Mouse (Mus musculus) MEL (cell line): ENCODE data around the gene Actl11. TPM values are rescaled to one million over a fixed set of nuclear protein-coding genes. Genes with fewer than 3 reads are reported as not detected.

Source experiments
- DNase-seq: peaks from one replicate; pipeline ENCODE4 v3.0.0; 2011; ENCODE audit warnings: low read depth, low spot score
- H3K27ac ChIP-seq: 2 replicates; pipeline ENCODE4 v1.5.1; 2012; ENCODE audit warnings: low read depth, mild to moderate bottlenecking, control low read depth, low read length, moderate library complexity; ENCODE audit not compliant: control insufficient read depth
- H3K27me3 ChIP-seq, 2 experiments: fragments of 150-350 bp in 1 of 2; sonication (generic) in 1 of 2; 2 replicates each; pipeline ENCODE4 v1.6.1; 2012; ENCODE audit warnings: low read length in 2 of 2, mild to moderate bottlenecking in 2 of 2, improper control_type of control experiment in 1 of 2, moderate library complexity in 1 of 2; ENCODE audit not compliant: insufficient read depth in 2 of 2, control insufficient read depth in 1 of 2
- H3K36me3 ChIP-seq, 2 experiments: 2 replicates each; pipeline ENCODE4 v1.6.1; 2012 to 2014; ENCODE audit warnings: low read length in 2 of 2, improper control_type of control experiment in 1 of 2, inconsistent platforms in 1 of 2, mild to moderate bottlenecking in 1 of 2; ENCODE audit not compliant: insufficient read depth in 2 of 2, control insufficient read depth in 1 of 2
- H3K4me1 ChIP-seq, 2 experiments: fragments of 150-350 bp in 1 of 2; sonication (generic) in 1 of 2; 2 replicates each; pipeline ENCODE4 v1.6.1; 2012; ENCODE audit warnings: low read length in 2 of 2, improper control_type of control experiment in 1 of 2, mild to moderate bottlenecking in 1 of 2; ENCODE audit not compliant: insufficient read depth in 2 of 2, control insufficient read depth in 1 of 2
- H3K4me3 ChIP-seq, 2 experiments: fragments of 150-350 bp in 1 of 2; sonication (generic) in 1 of 2; 2 replicates each; pipeline ENCODE4 v1.5.1; 2012; ENCODE audit warnings: low read depth in 2 of 2, low read length in 2 of 2, mild to moderate bottlenecking in 2 of 2, moderate library complexity in 2 of 2, control low read depth in 1 of 2, improper control_type of control experiment in 1 of 2; ENCODE audit not compliant: control insufficient read depth in 1 of 2, insufficient read depth in 1 of 2
- H3K79me2 ChIP-seq: 2 replicates; pipeline ENCODE4 v1.6.1; 2012; ENCODE audit warnings: mild to moderate bottlenecking, low read length, moderate library complexity; ENCODE audit not compliant: control insufficient read depth, poor library complexity, insufficient read depth
- H3K9ac ChIP-seq: 2 replicates; pipeline ENCODE4 v1.6.1; 2012; ENCODE audit warnings: low read depth, mild to moderate bottlenecking, control low read depth, low read length, moderate library complexity; ENCODE audit not compliant: control insufficient read depth, poor library complexity, severe bottlenecking
- H3K9me3 ChIP-seq: fragments of 150-350 bp; sonication (generic); replicated peaks from 2 replicates; pipeline ENCODE4 v1.6.1; 2012; ENCODE audit warnings: mild to moderate bottlenecking, low read length, improper control_type of control experiment, moderate library complexity; ENCODE audit not compliant: insufficient read depth
- CHD1 ChIP-seq: IDR thresholded peaks from 2 replicates; pipeline ENCODE4 v1.6.1; 2012; ENCODE audit warnings: low read depth, mild to moderate bottlenecking, inconsistent platforms, low read length, improper control_type of control experiment
- CTCF ChIP-seq, 3 experiments: IDR thresholded peaks in 2 of 3; conservative IDR thresholded peaks in 1 of 3; 2 replicates each; pipeline ENCODE4 v1.5.1; 2011 to 2012; ENCODE audit warnings: low read length in 3 of 3, low read depth in 2 of 3, mild to moderate bottlenecking in 2 of 3, improper control_type of control experiment in 1 of 3, inconsistent platforms in 1 of 3, mixed read lengths in 1 of 3, moderate library complexity in 1 of 3; ENCODE audit not compliant: control insufficient read depth in 1 of 3, insufficient read depth in 1 of 3, poor library complexity in 1 of 3, severe bottlenecking in 1 of 3
- ETS1 ChIP-seq: IDR thresholded peaks from 2 replicates; pipeline ENCODE4 v1.6.1; 2012; ENCODE audit warnings: low read depth, mild to moderate bottlenecking, inconsistent platforms, low read length, improper control_type of control experiment, moderate library complexity
- GABPA ChIP-seq: IDR thresholded peaks from 2 replicates; pipeline ENCODE4 v1.6.1; 2012; ENCODE audit warnings: low read depth, mild to moderate bottlenecking, inconsistent platforms, low read length, improper control_type of control experiment, moderate library complexity
- HCFC1 ChIP-seq: IDR thresholded peaks from 2 replicates; pipeline ENCODE4 v1.6.1; 2012; ENCODE audit warnings: low read depth, mild to moderate bottlenecking, inconsistent platforms, low read length, improper control_type of control experiment, moderate library complexity
- JUND ChIP-seq: IDR thresholded peaks from 2 replicates; pipeline ENCODE4 v1.6.1; 2011; ENCODE audit warnings: low read depth, mild to moderate bottlenecking, improper control_type of control experiment, low read length
- KAT2A ChIP-seq: conservative IDR thresholded peaks from 2 replicates; pipeline ENCODE4 v1.6.1; 2012; ENCODE audit warnings: low read depth, low read length, improper control_type of control experiment, inconsistent platforms
- MAZ ChIP-seq: IDR thresholded peaks from 2 replicates; pipeline ENCODE4 v1.6.1; 2012; ENCODE audit warnings: low read depth, mild to moderate bottlenecking, inconsistent platforms, low read length, improper control_type of control experiment
- MXI1 ChIP-seq: IDR thresholded peaks from 2 replicates; pipeline ENCODE4 v1.6.1; 2011; ENCODE audit warnings: mild to moderate bottlenecking, low read depth, low read length, improper control_type of control experiment
- MYC ChIP-seq: IDR thresholded peaks from 2 replicates; pipeline ENCODE4 v1.6.1; 2011; ENCODE audit warnings: low read depth, mild to moderate bottlenecking, low read length, improper control_type of control experiment, moderate library complexity
- NELFE ChIP-seq: IDR thresholded peaks from 2 replicates; pipeline ENCODE4 v1.6.1; 2011; ENCODE audit warnings: low read depth, low read length, improper control_type of control experiment
- POLR2AphosphoS2 ChIP-seq: IDR thresholded peaks from 2 replicates; pipeline ENCODE4 v1.6.1; 2011; ENCODE audit warnings: low read length, improper control_type of control experiment
- POLR2AphosphoS5 ChIP-seq: IDR thresholded peaks from 2 replicates; pipeline ENCODE4 v1.6.1; 2012; ENCODE audit warnings: low read depth, borderline replicate concordance, mild to moderate bottlenecking, inconsistent platforms, low read length, moderate library complexity, mixed read lengths
- RCOR1 ChIP-seq: IDR thresholded peaks from 2 replicates; pipeline ENCODE4 v1.6.1; 2012; ENCODE audit warnings: low read depth, mild to moderate bottlenecking, inconsistent platforms, low read length, improper control_type of control experiment
- SIN3A ChIP-seq: IDR thresholded peaks from 2 replicates; pipeline ENCODE4 v1.6.1; 2012; ENCODE audit warnings: low read length, improper control_type of control experiment, inconsistent platforms
- SMC3 ChIP-seq: IDR thresholded peaks from 2 replicates; pipeline ENCODE4 v1.6.1; 2011; ENCODE audit warnings: low read depth, low read length, improper control_type of control experiment
- TAL1 ChIP-seq: IDR thresholded peaks from 2 replicates; pipeline ENCODE4 v1.6.1; 2012; ENCODE audit warnings: mild to moderate bottlenecking, inconsistent platforms, low read length, moderate library complexity, mixed read lengths
- TBP ChIP-seq: IDR thresholded peaks from 2 replicates; pipeline ENCODE4 v1.8.0; 2011; ENCODE audit warnings: low read depth, low read length, improper control_type of control experiment
- TCF12 ChIP-seq: IDR thresholded peaks from 2 replicates; pipeline ENCODE4 v1.6.1; 2014; ENCODE audit warnings: low read depth, mild to moderate bottlenecking, inconsistent platforms, low read length, improper control_type of control experiment, moderate library complexity
- UBTF ChIP-seq: IDR thresholded peaks from 2 replicates; pipeline ENCODE4 v1.6.1; 2012; ENCODE audit warnings: low read depth, mild to moderate bottlenecking, inconsistent platforms, low read length, improper control_type of control experiment, moderate library complexity, borderline replicate concordance; ENCODE audit not compliant: insufficient read depth
- ZC3H11A ChIP-seq: IDR thresholded peaks from 2 replicates; pipeline ENCODE4 v1.6.1; 2012; ENCODE audit warnings: low read depth, mild to moderate bottlenecking, inconsistent platforms, low read length, improper control_type of control experiment
- ZNF384 ChIP-seq: IDR thresholded peaks from 2 replicates; pipeline ENCODE4 v1.6.1; 2012; ENCODE audit warnings: low read depth, mild to moderate bottlenecking, inconsistent platforms, low read length, improper control_type of control experiment
- polyA plus RNA-seq, 2 experiments: library from polyadenylated mRNA; stranded (reverse) in 1 of 2; unstranded in 1 of 2; fragments of >175 nt in 1 of 2; fragments of >200 nt in 1 of 2; gene quantifications; 2 replicates each; pipeline versions ENCODE4 v1.2.1 to v1.2.4; 2012; ENCODE audit warnings: low replicate concordance in 2 of 2, low read depth in 1 of 2; ENCODE audit not compliant: insufficient read length in 2 of 2, insufficient read depth in 1 of 2, missing spikeins in 1 of 2
- total RNA-seq: library from RNA; depleted of rRNA; stranded (reverse); fragments of 300-350 nt; gene quantifications from 2 replicates; pipeline ENCODE4 v1.2.3, GENCODE M21; 2012

The Actl11 gene
- total and polyA plus RNA-seq, 3 experiments, result not detected

DNA sequence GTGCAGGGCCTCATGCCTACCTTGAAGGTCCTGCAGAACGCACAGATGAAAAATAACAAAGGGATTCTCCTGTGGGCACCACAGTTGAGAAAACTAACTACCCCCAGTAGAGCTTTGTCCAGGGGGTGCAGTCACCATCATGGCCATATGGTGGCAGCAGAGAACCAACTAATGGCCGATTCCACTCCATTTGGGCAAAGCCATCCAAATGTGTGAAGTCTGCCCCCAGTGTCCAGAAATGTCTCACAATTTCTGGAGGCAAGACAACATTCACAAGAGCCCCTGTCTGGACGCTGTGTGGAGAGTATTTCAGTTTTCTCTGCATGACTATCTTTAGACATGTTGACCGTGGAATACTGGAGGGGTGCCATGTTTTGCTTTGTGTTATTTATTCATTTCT is 23.5 kb upstream of the Actl11 start:
- peak; percentile 92 for DNase-seq
- no peaks in the 10 kb centered on the region for H3K27me3 ChIP-seq
- no peak overlapping the region for H3K9ac ChIP-seq
- no peak overlapping the region for H3K4me3 ChIP-seq
- H3K4me1 ChIP-seq, result peaks cover 5 to 30% of the 10 kb centered on the region in 2 experiments
- no peaks in the 10 kb centered on the region for H3K9me3 ChIP-seq
- H3K79me2 ChIP-seq, result no peaks in the 10 kb centered on the region; the same call in 1 of the 2 replicates
- H3K36me3 ChIP-seq, result peaks cover 0 to 20% of the 10 kb centered on the region in 2 experiments; a peak in 2 of 4 replicates
- no peak overlapping the region for H3K27ac ChIP-seq
- TF ChIP-seq SMC3, result peak; percentile 94
- TF ChIP-seq MYC, result no peak
- TF ChIP-seq TCF12, result no peak
- TF ChIP-seq MXI1, result peak; percentile 42; the same call in 1 of the 2 replicates
- no peak for TF ChIP-seq RCOR1
- TF ChIP-seq ZNF384, result no peak
- no peak for TF ChIP-seq TAL1
- no peak for TF ChIP-seq JUND
- TF ChIP-seq ETS1, result no peak
- no peak for TF ChIP-seq NELFE
- TF ChIP-seq CHD1, result no peak
- TF ChIP-seq MAZ, result 0 out of 2 replicates have a peak, but pooled peaks have one; percentile 44
- TF ChIP-seq ZC3H11A, result peak; percentile 93
- peak; percentile 90 to 100 (median 96); a peak in 5 of 6 replicates for TF ChIP-seq CTCF (IDR thresholded peaks at IDR 0.05 in 2 of 3, conservative IDR thresholded peaks at IDR 0.05 in 1 of 3; ENCODE audit: control insufficient read depth in 1 of 3, insufficient read depth in 1 of 3, low read depth in 2 of 3, low read length in 3 of 3, poor library complexity in 1 of 3, severe bottlenecking in 1 of 3)
- no peak for TF ChIP-seq KAT2A
- peak; percentile 55; the same call in 1 of the 2 replicates for TF ChIP-seq TBP
- TF ChIP-seq GABPA, result no peak
- TF ChIP-seq POLR2AphosphoS5, result no peak
- no peak for TF ChIP-seq UBTF
- no peak for TF ChIP-seq POLR2AphosphoS2
- peak; percentile 74 for TF ChIP-seq SIN3A
- no peak for TF ChIP-seq HCFC1
- TF ChIP-seq, all 39 proteins: peak for 7
